Mouse (Mus musculus) limb, embryonic 10.5 days (tissue): ENCODE results near the gene Bscl2. TPM values are rescaled to one million over a fixed set of nuclear protein-coding genes. Genes with fewer than 3 reads are reported as not detected.
A peak's percentile ranks its signal among the peaks of the same experiment; 100 is the strongest.
"Not testable (repeated sequence)": the region's sequence is repeated elsewhere in the genome, so short reads cannot be mapped to it uniquely, and the experiment has no call there.

Experiments
- DNase-seq: peaks from one replicate; pipeline ENCODE4 v3.0.0-alpha.2; 2017; ENCODE audit warnings: low spot score
- H3K27ac ChIP-seq: fragments of 300-500 bp; sonication (generic); 2 replicates; pipeline ENCODE4 v1.5.1; 2016; ENCODE audit warnings: mild to moderate bottlenecking
- H3K27me3 ChIP-seq: fragments of 300-500 bp; sonication (generic); 2 replicates; pipeline ENCODE4 v1.6.1; 2016; ENCODE audit warnings: low read depth, mild to moderate bottlenecking; ENCODE audit not compliant: poor library complexity, severe bottlenecking
- H3K36me3 ChIP-seq: fragments of 300-500 bp; sonication (generic); 2 replicates; pipeline ENCODE4 v1.6.1; 2016; ENCODE audit warnings: mild to moderate bottlenecking, moderate library complexity
- H3K4me1 ChIP-seq: fragments of 300-500 bp; sonication (generic); 2 replicates; pipeline ENCODE4 v1.6.1; 2016
- H3K4me3 ChIP-seq: fragments of 300-500 bp; sonication (generic); 2 replicates; pipeline ENCODE4 v1.5.1; 2016; ENCODE audit warnings: mild to moderate bottlenecking, moderate library complexity
- H3K9me3 ChIP-seq: fragments of 300-500 bp; sonication (generic); replicated peaks from 2 replicates; pipeline ENCODE4 v1.6.1; 2016; ENCODE audit warnings: mild to moderate bottlenecking
- WGBS: fragments of 180-500 bp; shearing (Covaris S2); methylation state at CpG from one replicate; pipeline ENCODE4 v1.1.7; 2016; 5-methylcytosine and 5-hydroxymethylcytosine counted together
- polyA plus RNA-seq: library from polyadenylated mRNA; unstranded; fragments of >200 nt; fragmentation: Nextera tagmentation; extraction: Ambion mirVana; gene quantifications from 2 replicates; pipeline ENCODE4 v1.2.1, GENCODE M21; 2016

Bscl2 gene
- polyA plus RNA-seq, 1 experiment from 2014 or later: 42.5 TPM

GRCm38 (mm10) chr19:8818301-8818798 is 18.9 kb upstream of the Bscl2 start:
- H3K4me1 ChIP-seq: peaks cover 40% of the 10 kb centered on the region
- H3K9me3 ChIP-seq: no peaks in the 10 kb centered on the region
- H3K27ac ChIP-seq: peak overlapping the region; percentile 96
- peak overlapping the region; percentile 72 for H3K4me3 ChIP-seq
- WGBS: 31% methylated on average over 14 of the region's 14 CpGs
- peaks cover 59% of the 10 kb centered on the region for H3K36me3 ChIP-seq
- H3K27me3 ChIP-seq: no peaks in the 10 kb centered on the region
- DNase-seq: no peak

- H3K36me3 ChIP-seq: peaks cover 59% of the 10 kb centered on the region
- no peaks in the 10 kb centered on the region for H3K9me3 ChIP-seq
- peak within 1 kb of the TSS; percentile 96 for H3K27ac ChIP-seq
- peaks cover 40% of the 10 kb centered on the region for H3K4me1 ChIP-seq
- H3K27me3 ChIP-seq: no peaks in the 10 kb centered on the region
- peak; percentile 94 for DNase-seq
- under 1% methylated on average over 33 of the region's 33 CpGs for WGBS
- peak within 1 kb of the TSS; percentile 72 for H3K4me3 ChIP-seq
Observed at GRCm38 (mm10) chr19:8818801-8819595, 18.3 kb upstream of the Bscl2 start, which contains the start of gene Ttc9c. Gene Ttc9c (minus strand): TSS chr19:8819333.

- WGBS: under 1% methylated on average over 83 of the region's 83 CpGs
- H3K4me1 ChIP-seq: peaks cover 40% of the 10 kb centered on the region
- DNase-seq: peak; percentile 95
- H3K27ac ChIP-seq: peak within 1 kb of the TSS; percentile 96
- H3K9me3 ChIP-seq: no peaks in the 10 kb centered on the region
- peaks cover 59% of the 10 kb centered on the region for H3K36me3 ChIP-seq
- peak within 1 kb of the TSS; percentile 72 for H3K4me3 ChIP-seq
- H3K27me3 ChIP-seq: no peaks in the 10 kb centered on the region
Observed at GRCm38 (mm10) chr19:8819596-8820423, 17.5 kb upstream of the Bscl2 start, which contains the start of gene Hnrnpul2. Gene Hnrnpul2 (plus strand): TSS chr19:8820010.

GRCm38 (mm10) chr19:8820424-8820956 is 16.8 kb upstream of the Bscl2 start:
- Histone ChIP-seq H3K9me3 (no peaks in the 10 kb centered on the region), H3K4me1 (peaks cover 40% of the 10 kb centered on the region), H3K36me3 (peaks cover 59% of the 10 kb centered on the region), H3K27me3 (no peaks in the 10 kb centered on the region), H3K27ac (peak overlapping the region; percentile 96), H3K4me3 (peak overlapping the region; percentile 72)
- WGBS: under 1% methylated on average over 48 of the region's 48 CpGs
- no peak for DNase-seq

- H3K4me3 ChIP-seq: peak overlapping the region; percentile 72
- peaks cover 40% of the 10 kb centered on the region for H3K4me1 ChIP-seq
- no peaks in the 10 kb centered on the region for H3K27me3 ChIP-seq
- H3K9me3 ChIP-seq: no peaks in the 10 kb centered on the region
- H3K36me3 ChIP-seq: peaks cover 59% of the 10 kb centered on the region
- 3% methylated on average over 7 of the region's 7 CpGs for WGBS
- no peak for DNase-seq
- H3K27ac ChIP-seq: peak overlapping the region; percentile 96
Observed at GRCm38 (mm10) chr19:8821146-8821545, 16.1 kb upstream of the Bscl2 start.

- peaks cover 26% of the 10 kb centered on the region for H3K4me1 ChIP-seq
- peaks cover 62% of the 10 kb centered on the region for H3K36me3 ChIP-seq
- no peaks in the 10 kb centered on the region for H3K9me3 ChIP-seq
- no peaks in the 10 kb centered on the region for H3K27me3 ChIP-seq
- DNase-seq: no peak
- WGBS: 90% methylated on average over 8 of the region's 8 CpGs
- peak overlapping the region; percentile 72 for H3K4me3 ChIP-seq
- no peak overlapping the region for H3K27ac ChIP-seq
Observed at GRCm38 (mm10) chr19:8822696-8823095, 14.6 kb upstream of the Bscl2 start.

- H3K9me3 ChIP-seq: no peaks in the 10 kb centered on the region
- H3K4me1 ChIP-seq: no peaks in the 10 kb centered on the region
- DNase-seq: no peak
- WGBS: 91% methylated on average over 8 of the region's 8 CpGs
- peaks cover 100% of the 10 kb centered on the region for H3K36me3 ChIP-seq
- H3K27ac ChIP-seq: no peak within 1 kb of the TSS
- H3K27me3 ChIP-seq: no peaks in the 10 kb centered on the region
- no peak within 1 kb of the TSS for H3K4me3 ChIP-seq
Observed at GRCm38 (mm10) chr19:8829660-8830059, 7.6 kb upstream of the Bscl2 start, which contains the start of gene AC129217.1. Gene AC129217.1 (plus strand): TSS chr19:8829773.

GRCm38 (mm10) chr19:8830664-8831063 is 6.6 kb upstream of the Bscl2 start:
- 95% methylated on average over 8 of the region's 8 CpGs for WGBS
- Histone ChIP-seq H3K36me3 (peaks cover 100% of the 10 kb centered on the region), H3K27me3 (no peaks in the 10 kb centered on the region), H3K27ac (no peak overlapping the region), H3K4me3 (no peak overlapping the region), H3K9me3 (no peaks in the 10 kb centered on the region), H3K4me1 (no peaks in the 10 kb centered on the region)
- DNase-seq: no peak

GRCm38 (mm10) chr19:8831262-8831661 is 6.0 kb upstream of the Bscl2 start:
- no peak overlapping the region for H3K27ac ChIP-seq
- 92% methylated on average over 11 of the region's 11 CpGs for WGBS
- H3K36me3 ChIP-seq: peaks cover 100% of the 10 kb centered on the region
- no peak overlapping the region for H3K4me3 ChIP-seq
- no peak for DNase-seq
- no peaks in the 10 kb centered on the region for H3K9me3 ChIP-seq
- no peaks in the 10 kb centered on the region for H3K4me1 ChIP-seq
- no peaks in the 10 kb centered on the region for H3K27me3 ChIP-seq

- H3K27me3 ChIP-seq: no peaks in the 10 kb centered on the region
- H3K9me3 ChIP-seq: no peaks in the 10 kb centered on the region
- peaks cover 84% of the 10 kb centered on the region for H3K36me3 ChIP-seq
- no peak overlapping the region for H3K27ac ChIP-seq
- 95% methylated on average over 4 of the region's 4 CpGs for WGBS
- H3K4me1 ChIP-seq: peaks cover 10% of the 10 kb centered on the region
- no peak for DNase-seq
- H3K4me3 ChIP-seq: no peak overlapping the region
Observed at GRCm38 (mm10) chr19:8832971-8833370, 4.3 kb upstream of the Bscl2 start.

GRCm38 (mm10) chr19:8836327-8836726 is 940 bp upstream of the Bscl2 start:
- Histone ChIP-seq H3K4me1 (peaks cover 41% of the 10 kb centered on the region), H3K36me3 (peaks cover 56% of the 10 kb centered on the region)
- DNase-seq, H3K27me3 ChIP-seq, H3K4me3 ChIP-seq, H3K9me3 ChIP-seq, H3K27ac ChIP-seq: not testable (repeated sequence)
- 98% methylated on average over 10 of the region's 10 CpGs for WGBS

- peak overlapping the region; percentile 94 for H3K27ac ChIP-seq
- H3K4me3 ChIP-seq: peak overlapping the region; percentile 57
- no peaks in the 10 kb centered on the region for H3K9me3 ChIP-seq
- peaks cover 41% of the 10 kb centered on the region for H3K4me1 ChIP-seq
- peaks cover 52% of the 10 kb centered on the region for H3K36me3 ChIP-seq
- WGBS: 23% methylated on average over 15 of the region's 15 CpGs
- H3K27me3 ChIP-seq: no peaks in the 10 kb centered on the region
- peak; percentile 58 for DNase-seq
Observed at GRCm38 (mm10) chr19:8838041-8838730, 919 bp downstream of the Bscl2 start.
